Mouse (Mus musculus): ENCODE measurements around the gene Olfr653. TPM values are rescaled to one million over a fixed set of nuclear protein-coding genes. Genes with fewer than 3 reads are reported as not detected.

Olfr653 gene
- not detected for polyA plus RNA-seq (2017; shearing (Covaris generic))

DNA sequence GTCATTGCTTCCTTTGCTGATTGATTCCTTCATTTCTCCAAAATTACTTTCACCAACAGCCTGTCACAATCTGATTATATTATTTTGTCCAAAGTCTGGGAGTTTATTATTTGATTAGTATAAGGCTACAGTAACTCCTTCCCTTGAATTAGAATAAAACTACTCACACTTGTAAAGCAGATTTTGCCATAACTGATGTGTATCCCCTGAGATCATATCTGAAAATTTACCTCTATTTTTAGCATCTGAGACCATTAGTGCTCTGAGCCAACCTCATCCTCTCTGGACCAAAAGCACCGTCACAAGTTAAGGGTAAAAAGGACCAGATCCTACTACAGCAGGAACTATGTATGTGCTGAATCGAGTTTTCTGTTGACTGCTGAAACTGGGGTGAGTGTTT lies at the start of gene Olfr653:
TSS of gene Olfr653 (plus strand) at position 301 of the 400 bp plus-strand sequence.
- no peak for ATAC-seq

DNA sequence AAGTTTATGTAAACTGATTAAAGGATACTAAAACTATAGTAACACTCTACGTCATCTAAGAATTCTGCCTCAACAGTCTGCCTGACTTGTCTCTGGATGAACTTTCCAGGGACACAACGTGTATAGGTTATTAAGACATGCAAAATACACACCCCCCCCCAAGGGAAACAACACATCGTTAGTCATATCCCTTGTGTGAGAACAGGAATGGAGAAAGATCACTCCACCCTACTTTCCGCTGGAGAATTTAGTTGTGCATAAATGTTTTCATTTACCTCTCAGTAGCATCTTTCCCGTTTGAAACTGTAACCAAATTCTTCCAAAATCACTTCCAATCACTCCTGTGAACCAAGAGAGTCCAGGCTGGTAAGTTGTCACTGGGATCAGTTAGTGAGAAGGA lies 27.3 kb upstream of the Olfr653 start, which contains the start of gene Olfr651:
TSS of gene Olfr651 (plus strand) at position 301 of the 400 bp plus-strand sequence.
- ATAC-seq = no peak

DNA sequence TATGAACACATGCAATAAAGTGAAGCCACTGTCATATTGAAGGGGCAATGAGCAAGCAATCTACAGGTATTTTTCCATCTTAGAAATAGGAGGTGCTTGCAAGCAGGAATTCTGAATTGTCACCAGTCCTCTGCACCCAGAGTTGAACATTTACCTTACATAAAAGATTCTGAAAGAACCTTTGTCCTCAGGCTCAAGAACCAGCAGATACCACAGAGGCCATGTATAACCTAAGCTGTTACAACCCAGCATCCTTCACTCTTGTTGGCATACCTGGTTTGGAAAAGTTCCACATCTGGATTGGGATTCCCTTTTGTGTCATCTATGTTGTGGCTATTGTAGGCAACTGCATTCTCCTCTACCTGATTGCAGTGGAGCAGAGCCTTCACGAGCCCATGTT lies 24.4 kb upstream of the Olfr653 start:
- no peak for ATAC-seq

GRCm38 (mm10) chr7:104560601-104561000 lies 16.5 kb upstream of the Olfr653 start, which contains the start of gene Olfr652:
Gene Olfr652, plus strand, starts transcription at chr7:104560901.
- no peak for ATAC-seq

DNA sequence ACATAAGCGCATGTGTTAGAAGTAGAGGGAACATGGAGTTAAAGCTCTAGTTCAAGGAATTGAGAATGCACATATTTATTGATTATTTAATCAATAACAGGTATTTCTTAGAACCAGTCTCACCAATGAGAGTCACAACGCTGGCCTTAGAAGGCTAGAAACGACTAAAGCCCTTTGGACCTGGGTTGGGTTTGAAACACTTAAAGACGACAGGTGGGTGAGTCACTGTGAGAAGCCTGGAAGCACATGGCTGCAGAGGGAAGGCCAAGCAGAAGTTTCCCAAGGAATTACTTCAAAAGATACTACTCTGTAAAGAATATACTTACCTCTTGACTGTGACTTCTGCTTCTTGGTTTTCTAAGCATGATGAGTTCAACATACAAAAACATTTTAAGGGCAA lies 3.7 kb downstream of the Olfr653 start:
- ATAC-seq = no peak

DNA sequence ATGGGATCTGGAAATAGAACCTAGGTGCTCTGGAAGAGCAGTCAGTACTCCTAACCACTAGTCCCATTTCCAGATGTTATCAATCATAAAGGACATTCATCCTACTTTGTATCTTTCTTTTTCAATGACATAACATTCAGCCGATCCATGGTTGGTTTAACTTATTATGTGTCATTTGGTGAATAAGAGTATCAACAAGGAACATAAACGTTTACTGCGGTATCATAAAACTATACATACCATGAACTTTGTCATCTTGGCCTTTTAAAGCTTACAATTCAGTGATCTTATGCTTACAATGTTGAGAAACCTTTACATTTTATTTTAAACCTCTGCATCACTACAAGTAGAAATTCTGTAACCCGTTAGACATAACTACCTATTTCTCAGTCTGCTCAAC lies 4.3 kb downstream of the Olfr653 start:
- no peak for ATAC-seq

- ATAC-seq = no peak
Measured at GRCm38 (mm10) chr7:104586725-104587124, 9.6 kb downstream of the Olfr653 start, which contains the start of gene Olfr654. Gene Olfr654, plus strand, starts transcription at chr7:104587025.

GRCm38 (mm10) chr7:104588274-104588673 lies 11.2 kb downstream of the Olfr653 start:
- ATAC-seq = no peak

DNA sequence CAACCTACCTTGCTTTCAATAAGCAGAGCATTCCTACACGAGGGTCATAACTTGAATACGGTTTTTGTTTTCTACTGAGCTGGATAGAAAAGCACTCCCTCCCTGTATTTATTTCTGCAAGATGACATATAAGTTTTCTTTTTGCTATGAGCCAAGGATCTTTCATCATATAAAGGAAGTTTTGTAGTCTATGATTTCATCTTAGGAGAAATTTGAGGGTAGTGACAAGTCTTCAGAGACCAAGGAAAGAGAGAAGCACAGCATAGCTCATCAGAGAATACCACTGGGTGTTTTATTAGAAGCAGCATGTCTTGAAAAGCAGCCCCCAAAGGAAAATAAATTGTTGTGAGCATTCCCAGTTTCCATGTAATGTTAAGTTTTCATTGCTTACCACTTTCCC lies 24.6 kb downstream of the Olfr653 start, which contains the start of gene Olfr655:
TSS of gene Olfr655 (minus strand) at position 101 of the 400 bp plus-strand sequence.
- ATAC-seq = no peak

DNA sequence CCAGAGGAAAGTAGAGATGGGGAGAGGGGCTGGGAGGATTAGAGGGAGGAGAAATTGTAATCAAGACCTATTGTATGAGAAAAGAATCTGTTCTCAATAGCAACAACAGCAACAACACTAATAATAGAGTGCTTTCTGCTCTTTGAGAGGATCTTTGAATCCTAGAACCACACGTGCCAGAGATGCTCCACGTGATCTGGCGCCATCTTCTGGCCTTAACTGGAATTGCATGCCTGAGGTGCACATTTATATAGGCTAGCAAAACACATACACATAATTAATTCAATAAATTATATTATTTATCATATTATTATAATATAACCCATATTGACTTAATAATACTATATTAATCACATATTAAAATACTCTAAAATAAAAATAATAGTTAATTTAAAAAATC lies 26.1 kb downstream of the Olfr653 start:
- ATAC-seq = peak; percentile 72

DNA sequence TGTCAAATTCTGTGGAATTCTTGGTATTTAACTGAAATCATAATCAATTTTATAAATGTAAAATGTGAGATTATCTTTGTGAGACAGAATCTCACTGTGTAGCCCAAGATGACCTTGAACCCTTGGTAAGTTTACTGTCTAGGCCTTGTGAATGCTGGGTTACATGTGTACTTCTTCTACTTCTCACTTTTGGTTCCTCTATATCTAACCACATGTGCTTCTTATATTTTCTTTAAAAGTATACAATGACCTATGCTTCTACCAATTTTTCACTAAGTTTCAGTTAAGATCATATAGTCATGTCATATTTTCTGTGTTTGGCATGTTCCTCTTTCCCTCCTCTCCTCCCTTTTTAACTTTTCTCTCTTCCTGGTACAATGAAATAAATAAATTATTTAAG lies 27.6 kb downstream of the Olfr653 start:
- no peak for ATAC-seq

DNA sequence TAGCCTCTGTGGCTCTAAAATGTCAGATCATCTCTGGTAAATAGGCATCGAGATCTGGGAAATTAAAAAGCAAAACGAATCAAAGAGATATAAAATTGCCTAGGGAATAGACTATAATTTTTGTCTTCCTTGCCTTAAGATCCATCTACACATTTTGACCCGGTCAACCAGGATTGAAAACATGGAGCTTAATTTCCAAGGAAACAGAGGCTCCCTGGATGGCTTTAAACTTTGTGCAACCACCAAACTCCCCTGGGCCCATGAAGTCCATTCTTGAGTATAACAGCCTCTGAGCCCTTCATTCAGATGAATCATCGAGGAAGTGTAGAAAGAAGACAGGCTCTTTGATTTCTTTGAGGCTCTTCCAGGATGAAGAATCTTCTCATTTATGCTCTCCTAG lies 36.5 kb downstream of the Olfr653 start, which contains the start of gene Olfr656:
TSS of gene Olfr656 (plus strand) at position 301 of the 400 bp plus-strand sequence.
- no peak for ATAC-seq

- ATAC-seq = no peak
Measured at GRCm38 (mm10) chr7:104624494-104624893, 47.4 kb downstream of the Olfr653 start, which contains the start of gene Olfr657. Gene Olfr657, plus strand, starts transcription at chr7:104624794.

Other genes starting within 250 kb of the Olfr653 start
- 1 to 10 TPM in 2 of 3 experiments, under 1 TPM in 1; 0.57 to 2.0 (median 1.7) TPM for gene Trim34b, start 247.8 kb upstream of the Olfr653 start, polyA plus RNA-seq (2017; shearing (Covaris generic))
- gene Trim12c, start 224.0 kb upstream of the Olfr653 start, polyA plus RNA-seq (2017; shearing (Covaris generic)) = 10 to 100 TPM; 14.6 to 21.1 (median 15.5) TPM
- gene Trim30b, start 207.4 kb upstream of the Olfr653 start, polyA plus RNA-seq (2017; shearing (Covaris generic)) = 1 to 10 TPM in 1 of 3 experiments, under 1 TPM in 2; 0.35 to 1.1 (median 0.69) TPM
- under 1 TPM; 0.21 to 0.33 (median 0.32) TPM for gene Trim30c, start 176.5 kb upstream of the Olfr653 start, polyA plus RNA-seq (2017; shearing (Covaris generic))
- 10 to 100 TPM; 72.9 to 76.3 (median 75.4) TPM for gene Trim30a, start 112.1 kb upstream of the Olfr653 start, polyA plus RNA-seq (2017; shearing (Covaris generic))
- 10 to 100 TPM; 24.8 to 39.3 (median 34.8) TPM for gene Trim30d, start 69.5 kb upstream of the Olfr653 start, polyA plus RNA-seq (2017; shearing (Covaris generic))
- not detected for gene Olfr651, start 27.2 kb upstream of the Olfr653 start, polyA plus RNA-seq (2017; shearing (Covaris generic))
- under 1 TPM in 1 of 3 experiments, not detected in 2; 0.13 TPM for gene Olfr652, start 16.4 kb upstream of the Olfr653 start, polyA plus RNA-seq (2017; shearing (Covaris generic))
- gene Olfr654, start 9.7 kb downstream of the Olfr653 start, polyA plus RNA-seq (2017; shearing (Covaris generic)) = not detected
- gene Olfr655, start 24.5 kb downstream of the Olfr653 start, polyA plus RNA-seq (2017; shearing (Covaris generic)) = not detected
- not detected for gene Olfr656, start 36.6 kb downstream of the Olfr653 start, polyA plus RNA-seq (2017; shearing (Covaris generic))
- under 1 TPM in 1 of 3 experiments, not detected in 2; 0.39 TPM for gene Olfr657, start 47.5 kb downstream of the Olfr653 start, polyA plus RNA-seq (2017; shearing (Covaris generic))
- gene Olfr658, start 70.0 kb downstream of the Olfr653 start, polyA plus RNA-seq (2017; shearing (Covaris generic)) = not detected
- gene Olfr659, start 89.4 kb downstream of the Olfr653 start, polyA plus RNA-seq (2017; shearing (Covaris generic)) = not detected
- not detected for gene Olfr661, start 109.2 kb downstream of the Olfr653 start, polyA plus RNA-seq (2017; shearing (Covaris generic))
- gene Usp17le, start 200.2 kb downstream of the Olfr653 start, polyA plus RNA-seq (2017; shearing (Covaris generic)) = not detected

All from inflammation-experienced regulatory T-cells, adult 6 months (primary cell).